Mouse (Mus musculus) heart, embryonic 15.5 days (tissue): ENCODE results near the gene Rbbp4. TPM values are rescaled to one million over a fixed set of nuclear protein-coding genes. Genes with fewer than 3 reads are reported as not detected.

ENCODE experiments used
- ATAC-seq: fragments of 200-750 bp; cut with Nextera tagmentation; replicated peaks from 2 replicates; pipeline ENCODE4 v1.8.0; 2017; ENCODE audit warnings: low read depth, moderate TSS enrichment; ENCODE audit not compliant: insufficient number of reproducible peaks, insufficient read depth, low FRiP score
- H3K27ac ChIP-seq: fragments of 300-500 bp; sonication (generic); 2 replicates; pipeline ENCODE4 v1.5.1; 2015; ENCODE audit warnings: mild to moderate bottlenecking, inconsistent platforms
- H3K27me3 ChIP-seq: fragments of 300-500 bp; sonication (generic); 2 replicates; pipeline ENCODE4 v1.6.1; 2015; ENCODE audit warnings: inconsistent platforms
- H3K36me3 ChIP-seq: fragments of 300-500 bp; sonication (generic); 2 replicates; pipeline ENCODE4 v1.6.1; 2015; ENCODE audit warnings: mild to moderate bottlenecking, inconsistent platforms
- H3K4me1 ChIP-seq: fragments of 300-500 bp; sonication (generic); replicated peaks from 2 replicates; pipeline ENCODE4 v1.6.1; 2015; ENCODE audit warnings: inconsistent platforms
- H3K4me2 ChIP-seq: fragments of 300-500 bp; sonication (generic); 2 replicates; pipeline ENCODE4 v1.6.1; 2015; ENCODE audit warnings: inconsistent platforms, mild to moderate bottlenecking, moderate library complexity
- H3K4me3 ChIP-seq: fragments of 300-500 bp; sonication (generic); 2 replicates; pipeline ENCODE4 v1.5.1; 2015; ENCODE audit warnings: mild to moderate bottlenecking, inconsistent platforms
- H3K9ac ChIP-seq: fragments of 300-500 bp; sonication (generic); 2 replicates; pipeline ENCODE4 v1.6.1; 2015; ENCODE audit warnings: mild to moderate bottlenecking, inconsistent platforms
- H3K9me3 ChIP-seq: fragments of 300-500 bp; sonication (generic); replicated peaks from 2 replicates; pipeline ENCODE4 v1.6.1; 2016; ENCODE audit warnings: inconsistent platforms
- WGBS: fragments of 180-500 bp; shearing (Covaris S2); methylation state at CpG from one replicate; pipeline ENCODE4 v1.1.7; 2015; ENCODE audit warnings: mixed read lengths; 5-methylcytosine and 5-hydroxymethylcytosine counted together
- polyA plus RNA-seq: library from polyadenylated mRNA; unstranded; fragments of >200 nt; fragmentation: Nextera tagmentation; extraction: Ambion mirVana; gene quantifications from 2 replicates; pipeline ENCODE4 v1.2.1, GENCODE M21; 2015

The Rbbp4 gene
- polyA plus RNA-seq, 1 experiment from 2014 or later, result 276 TPM

DNA sequence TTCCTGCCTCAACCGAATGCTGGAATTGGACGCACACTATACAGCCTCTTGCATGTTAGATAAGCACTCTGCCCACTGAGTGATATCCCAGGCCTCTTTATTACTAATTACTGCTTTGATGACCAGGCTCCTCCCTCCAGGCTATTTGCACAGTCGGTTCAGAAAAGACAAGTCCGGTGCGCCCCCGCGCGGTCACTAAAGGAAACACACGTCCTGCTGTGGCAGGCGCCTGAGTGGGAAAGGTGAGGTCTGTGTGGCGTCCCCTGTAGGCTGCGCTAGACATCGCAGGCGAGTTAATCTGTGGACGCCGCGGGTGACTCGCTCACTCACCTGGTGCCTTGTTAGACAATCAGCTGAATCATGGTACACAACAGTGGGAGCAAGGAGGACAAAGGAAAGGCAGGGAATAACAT lies 58.7 kb downstream of the Rbbp4 start:
- no peak overlapping the region for H3K9ac ChIP-seq
- ATAC-seq, result peak; percentile 37; the same call in 1 of the 2 replicates
- 2% methylated on average over 18 of the region's 18 CpGs for WGBS

DNA sequence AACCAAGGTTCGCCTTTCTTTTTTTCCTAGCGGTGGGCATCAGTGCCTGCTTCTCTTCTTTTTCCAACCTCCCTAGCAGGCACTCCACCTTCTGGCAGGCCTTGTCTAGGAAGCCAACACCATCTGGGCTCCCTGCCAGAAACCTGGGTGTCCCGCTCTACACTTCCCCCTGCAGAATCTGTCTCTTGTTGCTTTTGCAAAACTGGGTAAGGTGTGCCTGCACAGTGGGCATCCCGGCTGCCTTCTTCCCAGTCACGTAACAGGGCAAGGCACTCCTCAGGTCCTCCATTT lies 62.5 kb downstream of the Rbbp4 start:
- H3K4me2 ChIP-seq, result peak overlapping the region; percentile 36
- H3K27me3 ChIP-seq, result peaks cover 14% of the 10 kb centered on the region
- H3K9ac ChIP-seq, result peak overlapping the region; percentile 12; the same call in 1 of the 2 replicates
- peaks cover 13% of the 10 kb centered on the region for H3K4me1 ChIP-seq
- ATAC-seq, result peak; percentile 44
- no peaks in the 10 kb centered on the region for H3K9me3 ChIP-seq
- H3K36me3 ChIP-seq, result no peaks in the 10 kb centered on the region
- no peak overlapping the region for H3K4me3 ChIP-seq
- 27% methylated on average over 5 of the region's 5 CpGs for WGBS
- H3K27ac ChIP-seq, result no peak overlapping the region; the same call in 1 of the 2 replicates

More for the DNA sequence above, 58.7 kb downstream of the Rbbp4 start:
- H3K4me1 ChIP-seq, result peaks cover 13% of the 10 kb centered on the region
- no peaks in the 10 kb centered on the region for H3K9me3 ChIP-seq
- peaks cover 14% of the 10 kb centered on the region for H3K27me3 ChIP-seq
- no peak overlapping the region for H3K4me3 ChIP-seq
- H3K4me2 ChIP-seq, result no peak overlapping the region
- no peak overlapping the region for H3K27ac ChIP-seq
- H3K36me3 ChIP-seq, result no peaks in the 10 kb centered on the region

DNA sequence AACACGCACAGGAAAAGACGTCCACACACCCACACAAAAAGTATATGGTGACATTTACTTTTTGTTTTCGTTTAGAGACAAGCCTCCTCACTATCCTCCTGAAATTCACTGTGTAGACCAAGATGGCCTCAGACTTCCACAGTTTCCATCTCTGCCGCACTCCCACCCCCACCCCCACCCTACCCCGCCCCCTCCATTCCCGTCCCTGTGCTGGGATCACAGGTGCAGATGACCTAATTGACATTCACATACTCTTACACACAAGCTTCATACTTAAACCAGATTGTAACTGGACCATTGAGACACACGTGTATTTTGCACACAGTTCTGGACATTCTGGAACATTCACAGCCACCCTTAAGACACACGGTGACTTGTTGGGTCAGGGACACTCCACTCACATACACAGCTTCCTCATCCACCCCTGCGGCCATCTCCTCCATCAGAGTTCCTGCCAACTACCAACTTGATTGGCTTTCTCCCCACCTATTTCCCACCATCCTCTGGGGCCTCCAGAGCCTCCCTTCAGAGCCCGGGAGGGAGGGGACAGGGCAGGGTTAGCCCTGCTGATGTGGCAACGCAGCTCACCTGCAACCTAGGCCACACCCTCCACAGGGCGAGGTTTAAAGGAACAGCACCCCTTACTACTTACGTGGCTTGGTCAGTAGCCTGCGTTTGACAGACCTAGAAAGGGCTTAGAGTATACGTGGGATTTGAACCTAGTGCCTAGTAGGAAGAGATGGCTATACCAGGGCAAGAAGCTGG lies 63.0 kb downstream of the Rbbp4 start:
- 18% methylated on average over 15 of the region's 15 CpGs for WGBS
- Histone ChIP-seq H3K4me3 (0 out of 2 replicates have a peak overlapping the region, but pooled peaks have one; percentile 3), H3K27ac (no peak overlapping the region; the same call in 1 of the 2 replicates), H3K36me3 (no peaks in the 10 kb centered on the region), H3K9ac (peak overlapping the region; percentile 12; the same call in 1 of the 2 replicates), H3K27me3 (peaks cover 12% of the 10 kb centered on the region), H3K4me2 (peak overlapping the region; percentile 36), H3K4me1 (peaks cover 13% of the 10 kb centered on the region), H3K9me3 (no peaks in the 10 kb centered on the region)
- ATAC-seq, result peak; percentile 34

GRCm38 (mm10) chr4:129268698-129269097 lies 66.5 kb downstream of the Rbbp4 start:
- H3K27ac ChIP-seq, result no peak overlapping the region

GRCm38 (mm10) chr4:129266821-129267220 lies 68.3 kb downstream of the Rbbp4 start:
- 0 out of 2 replicates have a peak, but pooled peaks cover 10% of the 10 kb centered on the region for H3K27me3 ChIP-seq
- no peak overlapping the region for H3K4me2 ChIP-seq
- H3K4me1 ChIP-seq, result peaks cover 12% of the 10 kb centered on the region
- H3K36me3 ChIP-seq, result no peaks in the 10 kb centered on the region
- H3K4me3 ChIP-seq, result no peak overlapping the region
- H3K9me3 ChIP-seq, result no peaks in the 10 kb centered on the region
- WGBS, result 89% methylated on average over 5 of the region's 5 CpGs
- no peak overlapping the region for H3K9ac ChIP-seq
- no peak overlapping the region for H3K27ac ChIP-seq
- no peak for ATAC-seq

More at GRCm38 (mm10) chr4:129268698-129269097, 66.5 kb downstream of the Rbbp4 start:
- H3K9me3 ChIP-seq, result no peaks in the 10 kb centered on the region
- peaks cover 7% of the 10 kb centered on the region; the same call in 1 of the 2 replicates for H3K27me3 ChIP-seq
- H3K4me2 ChIP-seq, result no peak overlapping the region
- H3K4me1 ChIP-seq, result peaks cover 12% of the 10 kb centered on the region
- no peaks in the 10 kb centered on the region for H3K36me3 ChIP-seq
- H3K9ac ChIP-seq, result no peak overlapping the region
- no peak overlapping the region for H3K4me3 ChIP-seq
- WGBS, result 52% methylated on average over 1 of the region's 1 CpGs
- ATAC-seq, result no peak

DNA sequence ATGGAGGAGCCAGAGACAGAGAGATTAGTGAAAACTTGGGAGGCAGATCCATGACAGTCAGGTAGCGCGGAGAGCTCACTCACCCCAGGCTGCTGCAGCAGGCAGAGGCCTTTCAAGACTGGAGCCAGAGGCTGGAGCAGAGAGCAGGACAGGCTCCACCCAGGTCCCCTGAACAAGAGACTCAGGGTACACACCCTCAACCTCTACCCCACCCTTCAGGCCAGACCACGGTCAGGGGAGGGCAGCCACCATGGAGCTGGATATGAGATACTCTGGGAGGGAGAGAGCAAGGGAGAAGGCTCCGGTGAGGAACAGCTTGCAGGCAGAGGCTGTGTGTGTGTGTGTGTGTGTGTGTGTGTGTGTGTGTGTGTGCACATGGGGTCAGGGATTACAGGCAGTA lies 69.0 kb downstream of the Rbbp4 start:
- Histone ChIP-seq H3K4me1 (peaks cover 12% of the 10 kb centered on the region), H3K4me3 (no peak overlapping the region), H3K36me3 (no peaks in the 10 kb centered on the region), H3K9ac (no peak overlapping the region), H3K27me3 (0 out of 2 replicates have a peak, but pooled peaks cover 16% of the 10 kb centered on the region), H3K4me2 (no peak overlapping the region), H3K9me3 (no peaks in the 10 kb centered on the region), H3K27ac (no peak overlapping the region)
- no peak for ATAC-seq
- 84% methylated on average over 4 of the region's 4 CpGs for WGBS

DNA sequence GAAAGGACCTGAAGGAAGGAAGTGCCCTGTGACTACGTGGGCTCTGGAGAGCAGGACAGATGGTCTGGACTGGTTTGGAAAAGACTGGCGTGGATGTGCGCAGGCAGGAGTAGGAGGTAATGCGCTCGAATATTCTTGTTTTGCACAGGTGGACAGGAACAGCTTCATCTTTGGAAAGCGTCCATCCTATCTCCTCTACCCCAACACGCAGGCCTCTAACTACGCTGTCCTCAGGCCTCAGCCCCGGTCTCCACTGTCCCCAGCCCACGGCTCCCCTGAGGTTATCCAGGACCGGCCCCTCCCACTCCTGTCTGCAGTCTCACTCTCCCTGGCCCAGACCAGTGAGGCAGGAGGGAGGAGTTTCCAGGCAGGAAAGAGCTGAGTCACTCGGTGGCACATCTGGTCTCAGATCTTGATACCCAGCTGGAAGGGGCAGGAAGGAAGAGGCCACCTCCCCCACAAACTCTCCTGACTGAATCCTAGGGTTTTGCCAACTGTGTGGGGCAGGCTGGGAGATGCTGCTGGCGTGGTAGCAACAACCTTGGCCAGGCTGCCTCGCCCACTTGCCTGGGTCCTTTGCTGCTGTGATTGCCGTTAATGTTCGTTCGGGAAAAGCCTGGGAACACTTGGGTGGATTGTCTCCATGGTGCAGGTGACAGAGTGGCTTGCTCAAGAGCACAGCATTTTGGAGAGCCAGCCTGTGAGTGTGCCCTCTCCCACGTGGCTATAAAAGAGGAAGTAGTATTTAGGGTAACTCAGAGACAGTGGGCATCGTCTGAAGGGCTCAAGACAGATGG lies 71.7 kb downstream of the Rbbp4 start:
- peak overlapping the region; percentile 33 for H3K4me2 ChIP-seq
- H3K4me3 ChIP-seq, result 0 out of 2 replicates have a peak overlapping the region, but pooled peaks have one; percentile 2
- peak; percentile 83 for ATAC-seq
- H3K4me1 ChIP-seq, result peaks cover 12% of the 10 kb centered on the region
- no peak overlapping the region for H3K9ac ChIP-seq
- no peaks in the 10 kb centered on the region for H3K9me3 ChIP-seq
- peaks cover 23% of the 10 kb centered on the region for H3K27me3 ChIP-seq
- no peaks in the 10 kb centered on the region for H3K36me3 ChIP-seq
- peak overlapping the region; percentile 54 for H3K27ac ChIP-seq
- 21% methylated on average over 19 of the region's 19 CpGs for WGBS

- peak within 1 kb of the TSS; percentile 39 for H3K27ac ChIP-seq
- H3K4me1 ChIP-seq, result peaks cover 23% of the 10 kb centered on the region
- no peaks in the 10 kb centered on the region for H3K36me3 ChIP-seq
- 33% methylated on average over 2 of the region's 4 CpGs for WGBS
- H3K4me2 ChIP-seq, result no peak within 1 kb of the TSS
- H3K9ac ChIP-seq, result no peak within 1 kb of the TSS
- no peaks in the 10 kb centered on the region for H3K9me3 ChIP-seq
- no peak within 1 kb of the TSS for H3K4me3 ChIP-seq
- ATAC-seq, result no peak
- peaks cover 23% of the 10 kb centered on the region for H3K27me3 ChIP-seq
Measured at GRCm38 (mm10) chr4:129261196-129261595, 74.0 kb downstream of the Rbbp4 start, which contains the start of gene C77080. Gene C77080 (minus strand): TSS chr4:129261404.

DNA sequence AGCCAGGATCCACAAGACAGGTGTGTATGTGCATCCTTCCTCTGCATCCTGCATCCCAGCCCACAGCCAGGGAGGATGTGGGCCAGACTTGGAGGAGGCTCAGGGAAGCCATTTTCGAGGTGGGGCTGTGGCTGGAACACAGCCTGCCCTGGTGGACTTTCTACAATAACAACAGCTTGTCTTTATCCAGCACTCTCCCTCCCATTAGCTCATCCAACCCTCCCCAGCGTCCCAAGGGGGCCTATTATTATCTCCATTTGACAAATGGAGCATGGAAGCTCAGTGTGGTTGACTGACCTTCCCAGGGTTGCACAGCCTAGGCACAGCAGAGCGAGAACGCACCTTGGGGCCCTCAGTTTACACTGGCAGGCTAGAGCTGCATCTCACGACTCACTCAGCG lies 74.5 kb downstream of the Rbbp4 start:
- H3K36me3 ChIP-seq, result no peaks in the 10 kb centered on the region
- H3K4me1 ChIP-seq, result peaks cover 26% of the 10 kb centered on the region
- H3K9ac ChIP-seq, result no peak overlapping the region
- H3K4me2 ChIP-seq, result no peak overlapping the region
- 15% methylated on average over 6 of the region's 6 CpGs for WGBS
- ATAC-seq, result no peak
- peak overlapping the region; percentile 39 for H3K27ac ChIP-seq
- peaks cover 23% of the 10 kb centered on the region for H3K27me3 ChIP-seq
- H3K9me3 ChIP-seq, result no peaks in the 10 kb centered on the region
- no peak overlapping the region for H3K4me3 ChIP-seq

GRCm38 (mm10) chr4:129259101-129259500 lies 76.1 kb downstream of the Rbbp4 start:
- Histone ChIP-seq H3K27ac (no peak overlapping the region), H3K27me3 (peaks cover 23% of the 10 kb centered on the region), H3K36me3 (no peaks in the 10 kb centered on the region), H3K9ac (no peak overlapping the region), H3K4me1 (peaks cover 26% of the 10 kb centered on the region), H3K4me2 (no peak overlapping the region), H3K9me3 (no peaks in the 10 kb centered on the region), H3K4me3 (no peak overlapping the region)
- no peak for ATAC-seq
- 79% methylated on average over 4 of the region's 4 CpGs for WGBS
